Mouse (Mus musculus) liver, adult 2 months (tissue): ENCODE measurements around the gene Egfl7.

Experiments used
- CTCF ChIP-seq: fragments of 200-500 bp; IDR thresholded peaks from 2 replicates; pipeline ENCODE4 v1.5.1; 2011; ENCODE audit warnings: low read depth, low read length, control low read depth
- POLR2A ChIP-seq: fragments of 200-500 bp; IDR thresholded peaks from 2 replicates; pipeline ENCODE4 v1.6.1; 2011; ENCODE audit warnings: low read length, control low read depth; ENCODE audit not compliant: insufficient read depth; ENCODE audit errors: extremely low read depth

GRCm38 (mm10) chr2:26586294-26587043 lies 6.7 kb downstream of the Egfl7 start, which contains the start of gene Gm20532:
- TF ChIP-seq CTCF, result peak; percentile 65
- TF ChIP-seq POLR2A, result no peak
